8 mouse cellular contexts compared by ENCODE assay signal in genomic region chr8:105225917-105226316, GRCm38 (mm10). TPM values are rescaled to one million over a fixed set of nuclear protein-coding genes. Genes with fewer than 3 reads are reported as not detected.
DNase-seq lines count a peak whose midpoint lies in the region; ATAC-seq lines count a peak whose summit lies in the region.

No protein-coding gene starts in this region.

- H3K4me1 ChIP-seq in neural tube, embryonic 11.5 days (ENCODE audit: control insufficient read depth, insufficient read depth, low read length), result peaks cover 14% of the 10 kb centered on the region
- H3K4me1 ChIP-seq in forebrain, embryonic 11.5 days (replicated peaks; ENCODE audit: control insufficient read depth, insufficient read depth, low read length), result peaks cover 5% of the 10 kb centered on the region
- H3K4me1 ChIP-seq in liver, embryonic 12.5 days, result peaks cover 29% of the 10 kb centered on the region

- H3K9me3 ChIP-seq in neural tube, embryonic 11.5 days (ENCODE audit: control insufficient read depth, low read length), result no peaks in the 10 kb centered on the region
- H3K9me3 ChIP-seq in forebrain, embryonic 11.5 days (ENCODE audit: control insufficient read depth, low read length), result no peaks in the 10 kb centered on the region
- H3K9me3 ChIP-seq in liver, embryonic 12.5 days (replicated peaks), result no peaks in the 10 kb centered on the region

- H3K27me3 ChIP-seq in neural tube, embryonic 11.5 days (ENCODE audit: control insufficient read depth, insufficient read depth, low read length), result no peaks in the 10 kb centered on the region
- H3K27me3 ChIP-seq in forebrain, embryonic 11.5 days (ENCODE audit: control insufficient read depth, insufficient read depth, low read length), result no peaks in the 10 kb centered on the region
- H3K27me3 ChIP-seq in liver, embryonic 12.5 days (replicated peaks), result no peaks in the 10 kb centered on the region

- peak overlapping the region; percentile 68 for H3K4me2 ChIP-seq in neural tube, embryonic 11.5 days (ENCODE audit: low read depth)
- peak overlapping the region; percentile 85 for H3K4me2 ChIP-seq in forebrain, embryonic 11.5 days (ENCODE audit: low read depth, low read length, severe bottlenecking)
- H3K4me2 ChIP-seq in liver, embryonic 12.5 days, result peak overlapping the region; percentile 78

- ATAC-seq in neural tube, embryonic 11.5 days (ENCODE audit: insufficient read depth, low FRiP score, low TSS enrichment), result no peak
- no peak for ATAC-seq in forebrain, embryonic 11.5 days (replicated peaks; ENCODE audit: low FRiP score)
- ATAC-seq in liver, embryonic 12.5 days, result no peak

- 30% methylated on average over 6 of the region's 6 CpGs for WGBS in neural tube, embryonic 11.5 days
- 38% methylated on average over 6 of the region's 6 CpGs for WGBS in forebrain, embryonic 11.5 days
- 15% methylated on average over 6 of the region's 6 CpGs for WGBS in liver, embryonic 12.5 days (ENCODE audit: insufficient replicate concordance)

- no peak overlapping the region for H3K27ac ChIP-seq in neural tube, embryonic 11.5 days (ENCODE audit: low read depth, low read length)
- H3K27ac ChIP-seq in forebrain, embryonic 11.5 days (ENCODE audit: low read depth, low read length), result no peak overlapping the region
- peak overlapping the region; percentile 92 for H3K27ac ChIP-seq in liver, embryonic 12.5 days

- no peaks in the 10 kb centered on the region for H3K36me3 ChIP-seq in neural tube, embryonic 11.5 days (ENCODE audit: control insufficient read depth, insufficient read depth, low read length)
- H3K36me3 ChIP-seq in forebrain, embryonic 11.5 days (ENCODE audit: control insufficient read depth, insufficient read depth, low read length), result no peaks in the 10 kb centered on the region
- peaks cover 3% of the 10 kb centered on the region for H3K36me3 ChIP-seq in liver, embryonic 12.5 days

- DNase-seq in neural tube, embryonic 11.5 days (ENCODE audit: low spot score), result no peak
- DNase-seq in neural tube, embryonic 10.5 days (ENCODE audit: extremely low spot score, low spot score), result no peak
- no peak for DNase-seq in forebrain, embryonic 11.5 days (ENCODE audit: low spot score)
- DNase-seq in naive thymus-derived CD4-positive, alpha-beta T cell, adult 2 months (ENCODE audit: low read depth), result peak; percentile 13
- DNase-seq in cerebellum, postnatal 36 days, result no peak
- no peak for DNase-seq in left cerebral cortex, postnatal 10 days (ENCODE audit: extremely low spot score in 1 of 2, low spot score in 2 of 2)
- DNase-seq in cerebellum, adult 11-12 months, result no peak

- intact Hi-C loops in left cerebral cortex, postnatal 10 days (cut with DNase I), result loop anchor here (10.0 kb wide), 2 partner anchors 281 to 481 kb away; partner anchors contain the start of gene Ces2f

- H3K4me3 ChIP-seq in neural tube, embryonic 11.5 days (ENCODE audit: low read depth, low read length), result peak overlapping the region; percentile 94
- peak overlapping the region; percentile 91 for H3K4me3 ChIP-seq in forebrain, embryonic 11.5 days (ENCODE audit: low read depth, low read length)
- H3K4me3 ChIP-seq in liver, embryonic 12.5 days, result peak overlapping the region; percentile 97

- H3K9ac ChIP-seq in neural tube, embryonic 11.5 days (ENCODE audit: low read length), result peak overlapping the region; percentile 88
- peak overlapping the region; percentile 89 for H3K9ac ChIP-seq in forebrain, embryonic 11.5 days (ENCODE audit: low read length)
- H3K9ac ChIP-seq in liver, embryonic 12.5 days, result peak overlapping the region; percentile 95

RNA-seq across cellular contexts. Expression of gene D230025D16Rik, which starts 1.0 kb away (rescaled TPM):
- 28.9 and 31.5 TPM in 2 replicates for polyA plus RNA-seq in neural tube, embryonic 11.5 days (2014; fragmentation: Nextera tagmentation; extraction: Ambion mirVana)
- polyA plus RNA-seq in forebrain, embryonic 11.5 days (2014; fragmentation: Nextera tagmentation; extraction: Ambion mirVana), result 26.3 and 29.7 TPM in 2 replicates
- 16.7 and 18.8 TPM in 2 replicates for polyA plus RNA-seq in liver, embryonic 12.5 days (2016; fragmentation: Nextera tagmentation; extraction: Ambion mirVana)
- 10 to 100 TPM; 27.5 to 28.0 TPM for total RNA-seq in left cerebral cortex, postnatal 10 days (2021)

RNA-seq across cellular contexts. Expression of gene B3gnt9, which starts 29.0 kb away (rescaled TPM):
- polyA plus RNA-seq in neural tube, embryonic 11.5 days (2014; fragmentation: Nextera tagmentation; extraction: Ambion mirVana), result 3.5 and 3.6 TPM in 2 replicates
- polyA plus RNA-seq in forebrain, embryonic 11.5 days (2014; fragmentation: Nextera tagmentation; extraction: Ambion mirVana), result 2.9 and 4.3 TPM in 2 replicates
- 3.5 and 3.6 TPM in 2 replicates for polyA plus RNA-seq in liver, embryonic 12.5 days (2016; fragmentation: Nextera tagmentation; extraction: Ambion mirVana)
- total RNA-seq in left cerebral cortex, postnatal 10 days (2021), result 1 to 10 TPM; 3.0 to 3.8 TPM

RNA-seq across cellular contexts. Expression of gene Tradd, which starts 38.5 kb away (rescaled TPM):
- polyA plus RNA-seq in neural tube, embryonic 11.5 days (2014; fragmentation: Nextera tagmentation; extraction: Ambion mirVana), result 14.9 and 18.4 TPM in 2 replicates
- 12.0 and 12.5 TPM in 2 replicates for polyA plus RNA-seq in forebrain, embryonic 11.5 days (2014; fragmentation: Nextera tagmentation; extraction: Ambion mirVana)
- polyA plus RNA-seq in liver, embryonic 12.5 days (2016; fragmentation: Nextera tagmentation; extraction: Ambion mirVana), result 17.7 and 18.3 TPM in 2 replicates
- total RNA-seq in left cerebral cortex, postnatal 10 days (2021), result 1 to 10 TPM; 5.5 to 5.8 TPM

RNA-seq across cellular contexts. Expression of gene Fbxl8, which starts 38.5 kb away (rescaled TPM):
- 0.66 and 1.0 TPM in 2 replicates for polyA plus RNA-seq in neural tube, embryonic 11.5 days (2014; fragmentation: Nextera tagmentation; extraction: Ambion mirVana)
- polyA plus RNA-seq in forebrain, embryonic 11.5 days (2014; fragmentation: Nextera tagmentation; extraction: Ambion mirVana), result 0.53 and 0.69 TPM in 2 replicates
- polyA plus RNA-seq in liver, embryonic 12.5 days (2016; fragmentation: Nextera tagmentation; extraction: Ambion mirVana), result 1.2 and 1.5 TPM in 2 replicates
- under 1 TPM; 0.58 to 0.61 TPM for total RNA-seq in left cerebral cortex, postnatal 10 days (2021)

RNA-seq across cellular contexts. Expression of gene Hsf4, which starts 43.7 kb away (rescaled TPM):
- not detected in 2 replicates for polyA plus RNA-seq in neural tube, embryonic 11.5 days (2014; fragmentation: Nextera tagmentation; extraction: Ambion mirVana)
- polyA plus RNA-seq in forebrain, embryonic 11.5 days (2014; fragmentation: Nextera tagmentation; extraction: Ambion mirVana), result not detected in 2 replicates
- not detected in 2 replicates for polyA plus RNA-seq in liver, embryonic 12.5 days (2016; fragmentation: Nextera tagmentation; extraction: Ambion mirVana)
- under 1 TPM; 0.34 to 0.75 TPM for total RNA-seq in left cerebral cortex, postnatal 10 days (2021)
